Mouse (Mus musculus): ENCODE data around the gene Prr5.
"Not testable (repeated sequence)": the region's sequence is repeated elsewhere in the genome, so short reads cannot be mapped to it uniquely, and the experiment has no call there.

Gene Prr5

DNA sequence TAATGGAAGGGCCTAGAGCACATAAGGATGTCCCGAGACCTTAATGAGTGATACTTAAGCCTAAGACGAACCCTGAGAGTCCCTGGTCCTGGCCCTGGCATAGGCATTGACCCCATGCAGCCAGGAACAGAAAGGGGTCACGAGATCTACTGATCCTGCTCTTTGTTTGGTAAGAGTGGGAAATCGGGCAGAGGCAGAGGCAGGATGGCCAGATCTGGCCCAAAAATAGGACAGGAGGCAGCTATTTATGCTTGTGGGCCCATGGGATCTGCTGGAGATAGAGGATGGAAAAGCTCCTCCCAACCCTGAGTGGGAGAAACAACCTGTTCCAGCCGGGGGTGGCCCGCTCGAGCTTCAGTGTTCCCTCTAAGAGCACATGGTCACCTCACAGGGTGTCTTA lies 34.6 kb downstream of the Prr5 start:
- H3K27me3 ChIP-seq (ENCODE audit: control insufficient read depth, insufficient read depth, low read length, poor library complexity, severe bottlenecking), result no peaks in the 10 kb centered on the region
- peaks cover 20% of the 10 kb centered on the region for H3K36me3 ChIP-seq (ENCODE audit: control insufficient read depth, insufficient read depth, low read length, poor library complexity, severe bottlenecking)
- DNase-seq (ENCODE audit: low read depth, low spot score), result no peak

DNA sequence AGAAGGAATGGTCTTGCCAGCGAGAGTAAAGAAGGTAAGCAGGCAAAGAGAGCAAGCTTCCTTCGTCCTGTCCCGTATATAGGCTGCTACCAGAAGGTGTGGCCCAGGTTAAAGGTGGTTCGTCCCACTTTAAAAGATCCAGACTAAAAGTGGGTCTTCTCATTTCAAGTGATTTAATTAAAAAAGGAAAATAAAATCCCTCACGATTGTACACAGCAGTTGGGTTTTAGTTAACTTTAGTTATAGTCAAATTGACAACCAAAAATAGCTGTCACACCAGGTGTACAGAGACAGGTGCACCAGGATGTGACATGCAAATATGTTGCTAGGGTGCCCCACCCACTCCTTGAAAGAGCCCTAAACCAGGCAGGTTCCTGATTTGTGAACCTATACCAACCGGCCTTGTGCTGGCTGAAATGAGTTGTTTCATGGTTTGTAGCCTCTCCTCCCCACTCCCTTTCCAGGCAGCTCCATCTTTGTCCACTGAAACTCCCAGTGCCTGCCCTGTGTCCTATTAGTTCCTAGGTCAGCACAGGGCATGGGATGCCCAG lies 36.0 kb downstream of the Prr5 start:
- Histone ChIP-seq H3K27me3 (ENCODE audit: control insufficient read depth, insufficient read depth, low read length, poor library complexity, severe bottlenecking) (no peaks in the 10 kb centered on the region), H3K36me3 (ENCODE audit: control insufficient read depth, insufficient read depth, low read length, poor library complexity, severe bottlenecking) (peaks cover 13% of the 10 kb centered on the region; the same call in 1 of the 2 replicates)
- peak; percentile 79 for DNase-seq (ENCODE audit: low read depth, low spot score)

DNA sequence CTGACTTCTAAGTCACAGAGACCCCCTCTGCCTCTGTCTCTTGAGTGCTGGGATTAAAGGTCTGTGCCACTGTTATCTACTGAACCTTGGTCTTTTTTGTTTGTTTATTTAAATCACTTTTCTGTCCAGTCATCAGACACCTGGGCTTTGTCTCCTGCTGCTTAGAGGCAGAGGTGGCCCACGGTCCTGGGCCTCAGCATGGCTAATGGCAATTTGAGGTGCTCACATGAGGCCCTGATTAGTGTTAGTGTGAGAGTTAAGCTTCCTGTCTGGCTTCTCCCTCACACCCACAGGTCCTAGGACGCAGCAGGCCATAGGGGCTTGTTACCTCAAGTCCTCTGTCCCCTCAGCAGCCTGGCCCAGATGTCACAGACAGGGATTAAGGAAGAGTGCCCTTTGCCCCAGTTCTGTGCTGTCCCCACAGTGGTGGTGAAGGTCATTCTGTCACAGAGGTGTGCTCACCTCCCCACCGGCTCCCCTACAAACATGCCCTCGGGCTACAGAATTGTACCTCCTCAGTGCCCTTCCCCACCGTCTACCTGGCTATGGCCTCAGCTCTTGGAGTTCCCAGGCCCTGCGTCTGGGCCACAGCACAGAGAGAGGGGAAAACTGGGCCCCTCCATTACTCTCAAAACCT lies 37.7 kb downstream of the Prr5 start:
- peaks cover 5% of the 10 kb centered on the region; the same call in 1 of the 2 replicates for H3K36me3 ChIP-seq (ENCODE audit: control insufficient read depth, insufficient read depth, low read length, poor library complexity, severe bottlenecking)
- H3K27me3 ChIP-seq (ENCODE audit: control insufficient read depth, insufficient read depth, low read length, poor library complexity, severe bottlenecking), result no peaks in the 10 kb centered on the region
- DNase-seq (ENCODE audit: low read depth, low spot score), result no peak

DNA sequence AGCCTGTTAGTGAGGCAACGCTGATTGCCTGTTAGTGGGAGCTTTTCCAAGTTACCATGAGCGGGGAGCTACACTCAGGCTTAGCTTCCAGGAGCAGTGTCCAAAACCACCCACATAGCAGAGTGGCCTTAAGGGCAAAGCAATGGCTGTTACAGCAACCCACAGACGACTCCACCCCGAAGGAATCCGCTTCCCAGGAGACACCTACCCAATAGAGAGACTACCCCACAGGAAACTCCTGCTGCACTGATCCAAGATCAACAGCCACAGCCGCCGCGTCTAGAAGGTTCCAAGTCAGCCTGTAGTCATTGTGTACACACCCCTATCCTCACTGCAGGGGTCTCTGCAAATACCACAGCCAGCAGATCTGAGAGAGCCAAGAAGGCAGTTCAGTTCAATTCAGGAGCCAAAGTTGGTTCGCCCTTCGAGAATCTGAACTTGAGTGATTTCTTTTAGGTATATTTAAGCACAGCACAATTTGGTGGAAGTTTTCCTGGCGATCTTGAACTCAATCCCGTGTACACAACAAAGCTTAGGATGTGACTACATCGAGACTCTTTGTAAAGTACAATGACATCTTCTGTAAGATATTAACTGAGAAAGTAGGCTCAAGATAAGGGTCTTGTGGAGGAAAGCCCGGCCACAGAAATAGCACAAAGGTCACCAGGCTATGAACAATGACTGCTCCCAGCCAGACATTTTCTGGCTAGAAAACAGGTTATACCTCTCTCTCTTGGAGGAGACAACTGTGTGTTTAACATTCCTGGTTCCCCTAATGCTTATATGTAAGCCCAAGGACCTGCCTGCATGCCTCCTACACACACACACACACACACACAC lies 43.4 kb downstream of the Prr5 start:
- no peaks in the 10 kb centered on the region for H3K27me3 ChIP-seq (ENCODE audit: control insufficient read depth, insufficient read depth, low read length, poor library complexity, severe bottlenecking)
- DNase-seq (ENCODE audit: low read depth, low spot score), result no peak
- H3K36me3 ChIP-seq (ENCODE audit: control insufficient read depth, insufficient read depth, low read length, poor library complexity, severe bottlenecking), result no peaks in the 10 kb centered on the region

DNA sequence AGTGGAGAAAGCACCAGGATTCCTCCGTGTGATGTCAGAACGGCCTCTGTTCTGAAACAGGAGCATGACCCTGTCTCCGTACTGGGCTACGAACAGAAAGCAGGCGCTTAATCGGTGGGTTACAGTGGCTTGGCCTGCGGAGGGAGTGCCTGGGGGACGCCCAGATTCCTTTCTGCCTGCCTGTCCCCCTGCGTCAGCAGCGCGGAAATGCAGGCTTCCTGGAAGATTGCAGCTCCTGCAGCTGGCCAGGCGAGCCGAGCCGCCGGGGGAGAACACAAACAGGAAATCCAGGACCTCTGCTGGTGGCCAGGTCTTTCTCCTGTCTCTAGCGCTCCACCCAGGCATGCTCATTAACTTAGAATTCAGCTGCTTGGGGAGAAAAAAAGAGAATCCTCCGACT lies 45.3 kb downstream of the Prr5 start:
- DNase-seq (ENCODE audit: low read depth, low spot score), result peak; percentile 30
- no peaks in the 10 kb centered on the region for H3K36me3 ChIP-seq (ENCODE audit: control insufficient read depth, insufficient read depth, low read length, poor library complexity, severe bottlenecking)
- no peaks in the 10 kb centered on the region for H3K27me3 ChIP-seq (ENCODE audit: control insufficient read depth, insufficient read depth, low read length, poor library complexity, severe bottlenecking)

DNA sequence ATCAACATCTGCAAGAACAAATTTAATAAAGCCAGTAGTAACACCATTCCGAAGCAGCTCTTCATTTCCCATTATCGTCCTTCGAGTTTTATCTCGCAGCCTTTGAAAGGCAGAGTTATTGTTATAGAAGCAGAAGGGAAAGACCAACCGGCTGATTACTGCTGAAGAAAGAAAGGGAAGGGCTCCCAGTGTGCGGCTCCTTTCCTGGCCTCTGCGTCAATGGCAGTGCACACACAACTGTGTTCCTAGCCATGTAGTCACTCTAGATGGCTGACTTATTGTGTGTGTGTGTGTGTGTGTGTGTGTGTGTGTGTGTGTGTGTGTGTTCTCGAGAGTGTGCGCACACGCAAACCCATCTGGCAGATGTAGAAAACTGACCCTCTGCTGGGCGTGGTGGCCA lies 45.7 kb downstream of the Prr5 start:
- no peaks in the 10 kb centered on the region for H3K27me3 ChIP-seq (ENCODE audit: control insufficient read depth, insufficient read depth, low read length, poor library complexity, severe bottlenecking)
- no peaks in the 10 kb centered on the region for H3K36me3 ChIP-seq (ENCODE audit: control insufficient read depth, insufficient read depth, low read length, poor library complexity, severe bottlenecking)
- no peak for DNase-seq (ENCODE audit: low read depth, low spot score)

DNA sequence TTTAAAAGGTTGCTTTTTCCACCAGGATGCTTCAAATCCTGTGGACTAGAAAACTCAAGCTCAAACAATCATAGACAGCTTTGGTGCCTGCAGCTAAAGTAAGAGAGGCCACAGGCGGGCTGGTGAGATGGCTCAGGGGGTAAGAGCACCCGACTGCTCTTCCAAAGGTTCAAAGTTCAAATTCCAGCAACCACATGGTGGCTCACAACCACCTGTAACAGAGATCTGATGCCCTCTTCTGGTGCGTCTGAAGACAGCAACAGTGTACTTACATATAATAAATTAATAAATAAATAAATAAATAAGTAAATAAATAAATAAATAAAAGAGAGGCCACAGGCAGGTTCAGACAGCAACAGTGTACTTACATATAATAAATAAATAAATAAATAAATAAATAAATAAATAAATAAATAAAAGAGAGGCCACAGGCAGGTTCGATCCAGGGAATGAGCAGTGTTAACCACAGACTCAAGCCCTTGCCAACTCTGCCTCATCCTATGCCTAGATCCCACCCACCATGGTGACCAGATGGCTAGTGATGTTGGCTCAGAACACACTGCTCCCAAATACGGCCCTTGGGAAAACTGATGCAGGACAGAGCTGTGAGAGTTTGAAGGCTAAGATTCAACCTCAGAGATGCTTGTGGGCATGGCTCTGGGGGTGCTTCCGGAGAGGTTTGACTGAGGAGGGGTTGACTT lies 48.3 kb downstream of the Prr5 start:
- not testable (repeated sequence) for H3K36me3 ChIP-seq (ENCODE audit: control insufficient read depth, insufficient read depth, low read length, poor library complexity, severe bottlenecking); DNase-seq (ENCODE audit: low read depth, low spot score); H3K27me3 ChIP-seq (ENCODE audit: control insufficient read depth, insufficient read depth, low read length, poor library complexity, severe bottlenecking)

DNA sequence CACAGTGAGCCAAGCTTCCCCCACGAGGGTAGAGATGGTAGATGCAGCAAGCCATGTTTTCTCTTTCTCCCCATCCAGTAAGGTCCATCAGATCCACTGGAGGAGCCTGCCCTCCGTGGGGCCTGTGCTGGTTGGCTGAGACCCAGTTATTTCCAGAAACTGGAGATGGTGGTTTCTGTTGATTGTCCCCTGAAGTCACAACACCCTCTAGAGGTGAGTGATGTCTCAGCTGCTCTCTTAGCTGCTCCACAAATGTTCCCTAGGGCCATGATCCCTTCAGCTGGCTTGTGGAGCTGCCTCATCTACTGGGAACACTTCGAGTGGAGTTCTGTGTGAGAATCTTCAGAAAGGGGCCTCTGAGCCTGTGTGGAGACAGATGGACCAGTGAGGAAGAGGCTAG lies 49.4 kb downstream of the Prr5 start:
- no peak for DNase-seq (ENCODE audit: low read depth, low spot score)
- no peaks in the 10 kb centered on the region for H3K36me3 ChIP-seq (ENCODE audit: control insufficient read depth, insufficient read depth, low read length, poor library complexity, severe bottlenecking)
- H3K27me3 ChIP-seq (ENCODE audit: control insufficient read depth, insufficient read depth, low read length, poor library complexity, severe bottlenecking), result no peaks in the 10 kb centered on the region

DNA sequence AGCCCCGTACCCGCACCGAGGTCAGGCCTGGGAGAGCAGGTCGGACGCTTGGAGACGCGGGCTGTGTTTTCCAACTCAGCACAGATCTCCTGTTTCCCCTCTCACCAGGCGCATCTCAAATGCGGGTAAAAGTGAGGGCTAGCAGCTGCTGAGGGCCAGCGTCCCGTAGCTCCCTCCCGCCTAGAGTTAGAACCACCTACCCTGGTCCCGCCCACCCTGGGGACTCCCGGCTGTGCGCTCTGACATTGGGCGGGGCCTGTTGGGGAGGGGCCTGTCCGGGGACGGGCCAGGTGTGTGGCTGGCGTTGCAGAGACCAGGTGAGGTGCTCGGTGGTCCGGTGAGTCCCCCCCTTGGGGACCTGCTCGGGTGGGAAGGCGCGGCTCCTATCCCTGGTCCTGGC lies 50.4 kb downstream of the Prr5 start, which contains the start of gene Arhgap8:
TSS of gene Arhgap8 (plus strand) at position 262 of the 400 bp plus-strand sequence.
- Histone ChIP-seq H3K27me3 (ENCODE audit: control insufficient read depth, insufficient read depth, low read length, poor library complexity, severe bottlenecking) (no peaks in the 10 kb centered on the region), H3K36me3 (ENCODE audit: control insufficient read depth, insufficient read depth, low read length, poor library complexity, severe bottlenecking) (no peaks in the 10 kb centered on the region)
- DNase-seq (ENCODE audit: low read depth, low spot score), result peak; percentile 63

DNA sequence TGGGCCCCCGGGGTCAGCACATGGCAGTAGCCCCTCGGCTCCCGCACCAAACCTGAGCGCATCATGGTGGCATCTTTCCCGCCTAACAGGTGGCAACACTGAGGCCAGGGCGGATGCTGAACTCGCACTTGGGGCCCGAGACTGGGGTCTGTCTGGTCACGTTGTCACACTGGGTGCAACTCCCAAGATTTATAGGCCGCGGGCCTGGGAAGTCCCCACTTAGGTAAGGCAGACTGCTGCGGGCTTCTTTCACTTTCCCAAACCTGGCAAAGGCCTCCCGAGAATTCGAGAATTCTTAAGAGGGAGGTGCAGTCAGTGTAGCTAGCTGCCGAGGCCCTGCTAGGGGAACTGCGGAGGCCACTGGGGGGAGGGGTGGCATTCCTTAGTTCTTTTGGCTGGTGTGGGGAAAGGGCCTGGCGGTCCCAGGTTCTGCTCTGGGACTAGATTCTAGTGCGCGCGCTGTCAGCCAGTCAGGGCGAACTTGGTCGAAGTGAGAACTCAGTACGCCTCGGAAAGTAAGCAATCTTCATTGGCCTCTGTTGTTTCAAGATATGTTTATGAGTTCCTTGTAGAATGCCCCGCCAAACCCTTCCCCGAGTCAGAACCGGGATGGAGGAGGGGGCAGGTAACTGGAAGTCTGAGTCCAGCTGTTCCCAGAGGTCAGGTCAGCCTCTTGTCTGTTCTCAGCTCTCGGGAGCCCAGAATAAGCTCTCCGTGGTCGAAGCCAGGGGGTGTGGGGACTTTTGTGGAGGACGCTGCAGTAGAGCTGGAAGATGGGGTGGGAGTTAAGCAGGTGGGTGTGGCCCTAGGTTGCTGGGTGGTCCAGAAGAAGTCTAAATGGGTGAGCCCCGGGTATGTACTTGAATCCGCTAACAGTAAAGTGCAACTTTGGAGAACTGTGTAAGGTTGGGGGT lies 51.1 kb downstream of the Prr5 start:
- Histone ChIP-seq H3K27me3 (ENCODE audit: control insufficient read depth, insufficient read depth, low read length, poor library complexity, severe bottlenecking) (no peaks in the 10 kb centered on the region), H3K36me3 (ENCODE audit: control insufficient read depth, insufficient read depth, low read length, poor library complexity, severe bottlenecking) (no peaks in the 10 kb centered on the region)
- DNase-seq (ENCODE audit: low read depth, low spot score), result no peak

DNA sequence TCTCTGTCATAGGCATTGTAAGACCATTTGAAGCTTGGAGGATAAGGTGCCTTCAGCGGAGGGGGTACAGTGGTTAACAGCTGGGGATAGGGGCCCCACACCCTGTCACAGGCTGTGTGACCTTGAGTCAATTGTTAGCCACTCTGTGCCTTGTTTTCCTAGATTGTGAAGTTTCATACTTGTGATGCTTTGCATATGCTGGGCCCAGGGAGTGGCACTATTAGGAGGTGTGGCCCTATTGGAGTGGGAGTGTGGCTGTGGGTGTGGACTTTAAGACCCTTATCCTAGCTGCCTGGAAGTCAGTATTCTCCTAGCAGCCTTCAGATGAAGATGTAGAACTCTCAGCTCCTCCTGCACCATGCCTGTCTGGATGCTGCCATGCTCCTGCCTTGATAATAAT lies 54.2 kb downstream of the Prr5 start:
- H3K36me3 ChIP-seq (ENCODE audit: control insufficient read depth, insufficient read depth, low read length, poor library complexity, severe bottlenecking); H3K27me3 ChIP-seq (ENCODE audit: control insufficient read depth, insufficient read depth, low read length, poor library complexity, severe bottlenecking); DNase-seq (ENCODE audit: low read depth, low spot score): not testable (repeated sequence)

DNA sequence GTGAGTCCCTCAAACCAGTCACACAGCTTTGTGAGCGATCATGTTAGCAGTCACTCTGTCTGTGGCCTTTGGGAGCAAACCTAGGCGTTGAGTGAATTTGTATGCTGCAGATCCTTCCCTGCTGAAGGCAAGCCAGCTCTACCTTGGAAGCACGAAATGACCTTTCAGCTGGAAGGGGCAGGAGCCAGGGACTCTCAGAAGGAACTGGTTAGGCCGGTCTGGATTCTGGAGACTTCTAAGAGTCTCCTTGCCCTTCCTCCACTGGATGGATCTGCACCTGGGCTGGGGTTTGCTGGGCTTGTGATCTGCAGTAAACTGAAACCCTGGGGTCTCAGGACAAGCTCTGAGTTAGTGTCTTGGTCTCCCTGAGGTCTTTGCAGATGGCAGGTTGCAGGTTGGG lies 54.8 kb downstream of the Prr5 start:
- Histone ChIP-seq H3K36me3 (ENCODE audit: control insufficient read depth, insufficient read depth, low read length, poor library complexity, severe bottlenecking) (no peaks in the 10 kb centered on the region), H3K27me3 (ENCODE audit: control insufficient read depth, insufficient read depth, low read length, poor library complexity, severe bottlenecking) (no peaks in the 10 kb centered on the region)
- DNase-seq (ENCODE audit: low read depth, low spot score), result no peak

DNA sequence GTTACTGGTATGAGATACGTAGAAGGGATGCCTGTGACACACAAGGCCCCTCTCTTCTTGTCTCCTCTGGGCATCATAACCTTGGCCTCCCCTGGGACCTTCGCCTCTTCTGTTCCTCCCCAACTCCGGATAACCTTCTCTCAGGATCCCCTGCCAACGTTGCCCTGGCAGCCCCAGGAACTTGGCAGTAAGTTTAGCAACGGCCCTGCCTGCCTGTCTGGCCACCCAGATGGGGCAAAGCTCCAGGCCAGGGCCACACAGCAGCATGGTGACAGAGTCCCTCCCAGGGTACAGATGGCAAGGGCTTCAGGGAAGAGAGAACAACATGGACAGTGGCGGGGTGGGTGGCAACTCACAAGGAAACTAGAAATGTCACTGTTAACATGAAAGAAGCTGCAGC lies 60.3 kb downstream of the Prr5 start:
- Histone ChIP-seq H3K27me3 (ENCODE audit: control insufficient read depth, insufficient read depth, low read length, poor library complexity, severe bottlenecking) (no peaks in the 10 kb centered on the region), H3K36me3 (ENCODE audit: control insufficient read depth, insufficient read depth, low read length, poor library complexity, severe bottlenecking) (no peaks in the 10 kb centered on the region)
- DNase-seq (ENCODE audit: low read depth, low spot score), result no peak

DNA sequence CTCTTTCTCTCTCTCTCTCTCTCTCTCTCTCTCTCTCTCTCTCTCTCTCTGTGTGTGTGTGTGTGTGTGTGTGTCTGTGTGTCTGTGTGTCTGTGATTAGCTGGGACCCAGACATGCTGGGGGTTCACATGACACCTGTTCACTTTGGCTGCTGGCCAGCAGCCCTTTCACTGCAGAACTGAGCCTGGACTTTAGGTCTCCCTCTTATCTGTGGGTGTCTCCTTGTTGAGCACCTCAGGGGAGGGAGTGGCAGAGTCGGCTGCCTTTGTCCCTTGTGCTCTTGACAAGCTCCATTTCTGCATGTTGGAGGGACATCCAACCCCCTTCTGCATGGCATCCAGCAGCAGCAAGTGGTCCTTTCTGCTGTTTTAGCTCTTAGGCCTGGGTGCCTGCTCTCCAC lies 61.5 kb downstream of the Prr5 start:
- Histone ChIP-seq H3K27me3 (ENCODE audit: control insufficient read depth, insufficient read depth, low read length, poor library complexity, severe bottlenecking) (no peaks in the 10 kb centered on the region), H3K36me3 (ENCODE audit: control insufficient read depth, insufficient read depth, low read length, poor library complexity, severe bottlenecking) (no peaks in the 10 kb centered on the region)
- DNase-seq (ENCODE audit: low read depth, low spot score), result no peak

Measured in splenic B cell, adult 2 months (primary cell).